Mouse (Mus musculus): ENCODE data around the gene Ildr2. TPM values are rescaled to one million over a fixed set of nuclear protein-coding genes. Genes with fewer than 3 reads are reported as not detected.
A peak's percentile ranks its signal among the peaks of the same experiment; 100 is the strongest.

The Ildr2 gene
- total and polyA plus RNA-seq, 2 experiments, result 6.6 to 20.7 TPM

GRCm38 (mm10) chr1:166360157-166360855 lies 106.4 kb downstream of the Ildr2 start:
- no peak overlapping the region for H3K9ac ChIP-seq (ENCODE audit: low read depth, low read length)
- H3K36me3 ChIP-seq (ENCODE audit: control insufficient read depth, insufficient read depth, low read length), result no peaks in the 10 kb centered on the region
- H3K79me2 ChIP-seq (ENCODE audit: control insufficient read depth, insufficient read depth, low read length), result no peaks in the 10 kb centered on the region
- H3K27me3 ChIP-seq (ENCODE audit: control insufficient read depth, insufficient read depth, low read length), result no peaks in the 10 kb centered on the region
- TF ChIP-seq CTCF (IDR thresholded peaks at IDR 0.05; ENCODE audit: low read depth, low read length) (peak; percentile 97), POLR2A (IDR thresholded peaks at IDR 0.05; ENCODE audit: extremely low read depth, insufficient read depth, low read length) (no peak)
- peak; percentile 83 for DNase-seq (ENCODE audit: extremely low read depth, low read depth, low spot score)
- no peak overlapping the region for H3K4me3 ChIP-seq (ENCODE audit: insufficient read depth, low read depth, low read length)
- WGBS, result 14% methylated on average over 14 of the region's 14 CpGs
- H3K4me1 ChIP-seq (ENCODE audit: control insufficient read depth, insufficient read depth, low read length), result 0 out of 2 replicates have a peak, but pooled peaks cover 2% of the 10 kb centered on the region
- no peak overlapping the region for H3K27ac ChIP-seq (replicated peaks; ENCODE audit: insufficient read depth, low read depth, low read length)

- Histone ChIP-seq H3K27ac (replicated peaks; ENCODE audit: insufficient read depth, low read depth, low read length) (no peak overlapping the region), H3K9ac (ENCODE audit: low read depth, low read length) (no peak overlapping the region), H3K79me2 (ENCODE audit: control insufficient read depth, insufficient read depth, low read length) (no peaks in the 10 kb centered on the region), H3K27me3 (ENCODE audit: control insufficient read depth, insufficient read depth, low read length) (no peaks in the 10 kb centered on the region), H3K4me3 (ENCODE audit: insufficient read depth, low read depth, low read length) (no peak overlapping the region), H3K4me1 (ENCODE audit: control insufficient read depth, insufficient read depth, low read length) (0 out of 2 replicates have a peak, but pooled peaks cover 2% of the 10 kb centered on the region), H3K36me3 (ENCODE audit: control insufficient read depth, insufficient read depth, low read length) (no peaks in the 10 kb centered on the region)
- no peak for TF ChIP-seq POLR2A (IDR thresholded peaks at IDR 0.05; ENCODE audit: extremely low read depth, insufficient read depth, low read length)
- TF ChIP-seq CTCF (IDR thresholded peaks at IDR 0.05; ENCODE audit: low read depth, low read length), result no peak
- 82% methylated on average over 5 of the region's 5 CpGs for WGBS
- no peak for DNase-seq (ENCODE audit: extremely low read depth, low read depth, low spot score)
These were observed 107.0 kb downstream of the Ildr2 start for GRCm38 (mm10) chr1:166360896-166361295.

GRCm38 (mm10) chr1:166361842-166362241 lies 107.9 kb downstream of the Ildr2 start:
- H3K36me3 ChIP-seq (ENCODE audit: control insufficient read depth, insufficient read depth, low read length), result no peaks in the 10 kb centered on the region

GRCm38 (mm10) chr1:166362659-166363058 lies 108.7 kb downstream of the Ildr2 start:
- Histone ChIP-seq H3K36me3 (ENCODE audit: control insufficient read depth, insufficient read depth, low read length) (no peaks in the 10 kb centered on the region), H3K9ac (ENCODE audit: low read depth, low read length) (no peak overlapping the region), H3K4me3 (ENCODE audit: insufficient read depth, low read depth, low read length) (no peak overlapping the region), H3K4me1 (ENCODE audit: control insufficient read depth, insufficient read depth, low read length) (0 out of 2 replicates have a peak, but pooled peaks cover 2% of the 10 kb centered on the region), H3K79me2 (ENCODE audit: control insufficient read depth, insufficient read depth, low read length) (no peaks in the 10 kb centered on the region), H3K27me3 (ENCODE audit: control insufficient read depth, insufficient read depth, low read length) (no peaks in the 10 kb centered on the region), H3K27ac (replicated peaks; ENCODE audit: insufficient read depth, low read depth, low read length) (no peak overlapping the region)
- TF ChIP-seq CTCF (IDR thresholded peaks at IDR 0.05; ENCODE audit: low read depth, low read length) (no peak), POLR2A (IDR thresholded peaks at IDR 0.05; ENCODE audit: extremely low read depth, insufficient read depth, low read length) (no peak)
- DNase-seq (ENCODE audit: extremely low read depth, low read depth, low spot score), result no peak
- 85% methylated on average over 3 of the region's 3 CpGs for WGBS

More at GRCm38 (mm10) chr1:166361842-166362241, 107.9 kb downstream of the Ildr2 start:
- 66% methylated on average over 3 of the region's 3 CpGs for WGBS
- no peak for TF ChIP-seq POLR2A (IDR thresholded peaks at IDR 0.05; ENCODE audit: extremely low read depth, insufficient read depth, low read length)
- no peak for TF ChIP-seq CTCF (IDR thresholded peaks at IDR 0.05; ENCODE audit: low read depth, low read length)
- H3K4me1 ChIP-seq (ENCODE audit: control insufficient read depth, insufficient read depth, low read length), result 0 out of 2 replicates have a peak, but pooled peaks cover 2% of the 10 kb centered on the region
- no peaks in the 10 kb centered on the region for H3K27me3 ChIP-seq (ENCODE audit: control insufficient read depth, insufficient read depth, low read length)
- H3K79me2 ChIP-seq (ENCODE audit: control insufficient read depth, insufficient read depth, low read length), result no peaks in the 10 kb centered on the region
- no peak overlapping the region for H3K27ac ChIP-seq (replicated peaks; ENCODE audit: insufficient read depth, low read depth, low read length)
- no peak overlapping the region for H3K4me3 ChIP-seq (ENCODE audit: insufficient read depth, low read depth, low read length)
- no peak for DNase-seq (ENCODE audit: extremely low read depth, low read depth, low spot score)
- no peak overlapping the region for H3K9ac ChIP-seq (ENCODE audit: low read depth, low read length)

GRCm38 (mm10) chr1:166363122-166363521 lies 109.2 kb downstream of the Ildr2 start:
- Histone ChIP-seq H3K27ac (replicated peaks; ENCODE audit: insufficient read depth, low read depth, low read length) (no peak overlapping the region), H3K9ac (ENCODE audit: low read depth, low read length) (no peak overlapping the region), H3K36me3 (ENCODE audit: control insufficient read depth, insufficient read depth, low read length) (no peaks in the 10 kb centered on the region), H3K4me1 (ENCODE audit: control insufficient read depth, insufficient read depth, low read length) (0 out of 2 replicates have a peak, but pooled peaks cover 2% of the 10 kb centered on the region), H3K4me3 (ENCODE audit: insufficient read depth, low read depth, low read length) (no peak overlapping the region), H3K79me2 (ENCODE audit: control insufficient read depth, insufficient read depth, low read length) (no peaks in the 10 kb centered on the region), H3K27me3 (ENCODE audit: control insufficient read depth, insufficient read depth, low read length) (no peaks in the 10 kb centered on the region)
- DNase-seq (ENCODE audit: extremely low read depth, low read depth, low spot score), result no peak
- TF ChIP-seq CTCF (IDR thresholded peaks at IDR 0.05; ENCODE audit: low read depth, low read length), result no peak
- no peak for TF ChIP-seq POLR2A (IDR thresholded peaks at IDR 0.05; ENCODE audit: extremely low read depth, insufficient read depth, low read length)

Other genes with a start within 250 kb of the Ildr2 start
- gene Dusp27, start 126.2 kb upstream of the Ildr2 start, total RNA-seq (2014; rRNA removed), result not detected in 2 replicates
- not detected in 2 replicates for gene Dusp27, start 126.2 kb upstream of the Ildr2 start, polyA plus RNA-seq (2012; rRNA removed)
- gene Gpa33, start 123.9 kb upstream of the Ildr2 start, total RNA-seq (2014; rRNA removed), result not detected in 2 replicates
- gene Gpa33, start 123.9 kb upstream of the Ildr2 start, polyA plus RNA-seq (2012; rRNA removed), result 0.25 and 0.31 TPM in 2 replicates
- gene Mael, start 15.4 kb upstream of the Ildr2 start, total RNA-seq (2014; rRNA removed), result not detected in 2 replicates
- gene Mael, start 15.4 kb upstream of the Ildr2 start, polyA plus RNA-seq (2012; rRNA removed), result not detected in 2 replicates
- 12.5 and 12.6 TPM in 2 replicates for gene Tada1, start 125.0 kb downstream of the Ildr2 start, total RNA-seq (2014; rRNA removed)
- gene Tada1, start 125.0 kb downstream of the Ildr2 start, polyA plus RNA-seq (2012; rRNA removed), result 8.1 and 11.8 TPM in 2 replicates
- gene Pogk, start 155.7 kb downstream of the Ildr2 start, total RNA-seq (2014; rRNA removed), result 1.8 and 3.3 TPM in 2 replicates
- gene Pogk, start 155.7 kb downstream of the Ildr2 start, polyA plus RNA-seq (2012; rRNA removed), result 1.8 and 1.9 TPM in 2 replicates
- 0.09 TPM in 1 of 2 replicates, not detected in the other for gene Gm4846, start 243.4 kb downstream of the Ildr2 start, total RNA-seq (2014; rRNA removed)
- not detected in 2 replicates for gene Gm4846, start 243.4 kb downstream of the Ildr2 start, polyA plus RNA-seq (2012; rRNA removed)